Mouse (Mus musculus): ENCODE results near the gene Ptprb.

Gene Ptprb

GRCm38 (mm10) chr10:116420976-116421375 is 145.7 kb downstream of the Ptprb start:
- DNase-seq (ENCODE audit: low read depth, low spot score): no peak

- DNase-seq (ENCODE audit: low read depth, low spot score): no peak
Observed at GRCm38 (mm10) chr10:116422551-116422950, 147.2 kb downstream of the Ptprb start.

GRCm38 (mm10) chr10:116424921-116425320 is 149.6 kb downstream of the Ptprb start:
- no peak for DNase-seq (ENCODE audit: low read depth, low spot score)

DNA sequence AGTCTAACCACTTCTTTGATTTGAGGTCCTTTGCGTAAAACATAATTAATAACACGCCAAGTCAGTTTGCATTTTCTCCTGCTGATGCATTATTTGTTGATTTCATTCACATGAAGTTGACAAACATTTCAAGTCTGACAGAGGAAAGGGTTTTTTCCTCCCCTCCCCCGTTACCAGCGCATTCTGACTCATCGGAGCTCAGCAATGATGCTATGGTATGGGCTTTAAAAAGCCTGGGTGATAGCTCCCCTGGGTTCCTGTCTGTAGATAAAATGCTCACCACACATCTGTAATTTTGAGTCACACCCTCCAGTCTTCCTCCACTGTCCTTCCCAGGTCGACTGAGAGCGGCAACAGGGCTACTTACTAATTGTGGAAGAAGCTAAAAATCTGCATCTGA is 150.9 kb downstream of the Ptprb start:
- DNase-seq (ENCODE audit: low read depth, low spot score): no peak

GRCm38 (mm10) chr10:116428026-116428780 is 152.9 kb downstream of the Ptprb start:
- DNase-seq (ENCODE audit: low read depth, low spot score): no peak

DNA sequence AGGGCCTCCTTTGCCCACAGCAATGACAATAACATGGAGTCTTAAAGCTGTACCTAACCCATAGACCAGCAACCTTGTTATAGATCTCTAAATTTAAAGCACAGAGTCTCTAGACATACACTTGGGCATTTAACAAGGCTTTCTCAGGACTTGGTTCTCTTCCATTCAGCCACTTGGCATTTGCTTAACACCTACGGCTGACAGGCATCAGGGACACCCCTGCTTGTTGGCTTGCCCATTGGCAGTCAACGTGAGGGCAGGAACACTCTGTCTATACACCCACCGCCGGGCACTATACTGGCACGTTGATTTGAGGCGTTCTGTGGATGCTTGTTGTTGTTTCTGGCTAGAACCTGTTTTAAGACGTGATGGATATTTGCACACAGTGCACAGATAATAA is 157.1 kb downstream of the Ptprb start:
- no peak for DNase-seq (ENCODE audit: low read depth, low spot score)

DNA sequence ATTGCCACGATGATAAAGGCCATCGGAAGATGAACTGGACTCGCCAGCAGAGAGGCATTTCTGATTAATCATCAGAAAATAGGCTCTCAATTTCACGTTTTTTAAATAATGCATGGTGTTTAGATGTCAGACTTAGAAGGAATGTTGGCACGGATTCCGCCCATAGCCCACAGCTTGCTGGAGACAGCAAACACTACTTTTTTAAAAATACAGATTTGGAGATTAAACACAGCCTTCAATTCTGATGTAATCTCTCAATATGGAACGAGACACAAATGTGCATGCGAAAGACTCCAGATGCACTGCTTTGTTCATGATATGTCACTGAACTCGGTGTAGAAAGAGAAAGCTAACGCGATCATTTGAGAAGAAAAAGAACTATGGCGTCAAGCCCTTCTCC is 160.1 kb downstream of the Ptprb start:
- no peak for DNase-seq (ENCODE audit: low read depth, low spot score)

Data from embryo, embryonic 11.5 days (tissue).